Mouse (Mus musculus) lung, adult 2 months (tissue): ENCODE measurements at regions not wholly inside any gene's neighbourhood (a gene's known extent, or its start where the extent isn't known, plus 50 kb on each side); places are given as distances from the start of the nearest gene placed in this dataset.

ENCODE experiments used
- CTCF ChIP-seq: fragments of 200-500 bp; IDR thresholded peaks from 2 replicates; pipeline ENCODE4 v1.5.1; 2011; ENCODE audit warnings: mild to moderate bottlenecking, low read length, control low read depth; ENCODE audit not compliant: insufficient read depth
- POLR2A ChIP-seq: fragments of 200-500 bp; IDR thresholded peaks from 2 replicates; pipeline ENCODE4 v1.6.1; 2011; ENCODE audit warnings: low read depth, mild to moderate bottlenecking, control low read depth, low read length, borderline replicate concordance; ENCODE audit errors: extremely low read depth

DNA sequence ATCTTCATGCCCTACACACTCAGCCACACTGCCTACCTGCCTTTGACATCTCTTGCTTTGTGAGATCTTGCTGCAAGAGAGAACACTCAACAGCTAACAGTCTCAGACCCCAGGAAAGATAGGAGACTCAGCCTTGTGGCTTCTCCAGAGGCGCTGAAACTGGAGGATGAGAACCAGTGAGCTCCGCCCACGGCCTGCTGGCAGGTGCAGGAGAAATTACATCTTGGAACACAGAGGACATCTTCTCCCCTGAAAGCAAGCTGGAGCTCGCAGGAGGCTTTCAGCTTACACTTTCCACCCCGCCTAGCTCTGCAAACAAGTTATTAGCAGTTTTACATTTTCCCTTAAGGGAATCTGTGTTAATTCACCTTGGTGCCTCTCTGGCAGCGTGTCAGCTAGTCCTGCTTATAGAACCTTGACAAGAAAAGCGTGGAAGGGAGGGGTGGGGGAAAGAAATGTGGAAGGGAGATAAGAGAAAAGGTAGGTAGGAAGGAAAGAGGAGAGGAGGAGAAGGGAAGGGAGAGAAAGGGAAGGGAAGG, 185.2 kb upstream of the Kit start:
- no peak for TF ChIP-seq CTCF
- TF ChIP-seq POLR2A, result no peak
